Mouse (Mus musculus) liver, postnatal 0 days (tissue): ENCODE measurements at regions not wholly inside any gene's neighbourhood (a gene's known extent, or its start where the extent isn't known, plus 50 kb on each side); places are given as distances from the start of the nearest gene placed in this dataset.

Source experiments
- CTCF ChIP-seq: sonication (generic); IDR thresholded peaks from 2 replicates; pipeline ENCODE4 v1.5.1; 2016; ENCODE audit warnings: antibody characterized with exemption, low read depth
- EP300 ChIP-seq: IDR thresholded peaks from 2 replicates; pipeline ENCODE4 v1.6.1; 2016; ENCODE audit warnings: antibody characterized with exemption, low read depth, mild to moderate bottlenecking

GRCm38 (mm10) chr14:46659365-46659764 is 101.0 kb upstream of the Cdkn3 start:
- TF ChIP-seq EP300 (no peak), CTCF (no peak)
